Mouse (Mus musculus) embryo, embryonic 11.5 days (tissue): ENCODE data around the gene Ikzf3.
A peak's percentile ranks its signal among the peaks of the same experiment; 100 is the strongest.

Experiments used
- DNase-seq: peaks from one replicate; pipeline ENCODE4 v3.0.0-alpha.2; 2012; ENCODE audit warnings: low read depth, low spot score

Ikzf3 gene

GRCm38 (mm10) chr11:98568326-98568725 is 22.5 kb upstream of the Ikzf3 start:
- DNase-seq: no peak

- DNase-seq: no peak
Observed at GRCm38 (mm10) chr11:98563921-98564414, 18.1 kb upstream of the Ikzf3 start.

GRCm38 (mm10) chr11:98563025-98563424 is 17.2 kb upstream of the Ikzf3 start:
- no peak for DNase-seq

- no peak for DNase-seq
Observed at GRCm38 (mm10) chr11:98560942-98561341, 15.1 kb upstream of the Ikzf3 start.

- DNase-seq: no peak
Observed at GRCm38 (mm10) chr11:98555124-98555700, 9.4 kb upstream of the Ikzf3 start.

GRCm38 (mm10) chr11:98553966-98554365 is 8.1 kb upstream of the Ikzf3 start:
- DNase-seq: no peak

GRCm38 (mm10) chr11:98550975-98551828 is 5.4 kb upstream of the Ikzf3 start, which contains the start of gene Zpbp2:
Gene Zpbp2 (plus strand): TSS chr11:98551097.
- peak; percentile 89 for DNase-seq

- no peak for DNase-seq
Observed at GRCm38 (mm10) chr11:98550311-98550974, 4.6 kb upstream of the Ikzf3 start.

GRCm38 (mm10) chr11:98549363-98549762 is 3.5 kb upstream of the Ikzf3 start:
- DNase-seq: no peak

- no peak for DNase-seq
Observed at GRCm38 (mm10) chr11:98547308-98547693, 1.5 kb upstream of the Ikzf3 start.

GRCm38 (mm10) chr11:98546529-98547307 is 887 bp upstream of the Ikzf3 start:
- no peak for DNase-seq

- peak; percentile 16 for DNase-seq
Observed at GRCm38 (mm10) chr11:98544890-98545677, 747 bp downstream of the Ikzf3 start.

- DNase-seq: no peak
Observed at GRCm38 (mm10) chr11:98543414-98543813, 2.4 kb downstream of the Ikzf3 start.

- no peak for DNase-seq
Observed at GRCm38 (mm10) chr11:98542553-98542952, 3.3 kb downstream of the Ikzf3 start.

GRCm38 (mm10) chr11:98540319-98540718 is 5.5 kb downstream of the Ikzf3 start:
- DNase-seq: no peak

- no peak for DNase-seq
Observed at GRCm38 (mm10) chr11:98537480-98538034, 8.3 kb downstream of the Ikzf3 start.

- no peak for DNase-seq
Observed at GRCm38 (mm10) chr11:98526824-98527461, 18.9 kb downstream of the Ikzf3 start.

- DNase-seq: no peak
Observed at GRCm38 (mm10) chr11:98525140-98525539, 20.7 kb downstream of the Ikzf3 start.

- no peak for DNase-seq
Observed at GRCm38 (mm10) chr11:98520468-98520867, 25.4 kb downstream of the Ikzf3 start.

GRCm38 (mm10) chr11:98513356-98513936 is 32.4 kb downstream of the Ikzf3 start:
- no peak for DNase-seq
